Mouse (Mus musculus) urinary bladder, postnatal 14 days (tissue): ENCODE measurements around the gene Mfsd14a.
A peak's percentile ranks its signal among the peaks of the same experiment; 100 is the strongest.
"Not testable (repeated sequence)": the region's sequence is repeated elsewhere in the genome, so short reads cannot be mapped to it uniquely, and the experiment has no call there.

ENCODE experiments used
- DNase-seq: peaks from one replicate; pipeline ENCODE4 v3.0.0; 2021; ENCODE audit warnings: low spot score

The Mfsd14a gene

DNA sequence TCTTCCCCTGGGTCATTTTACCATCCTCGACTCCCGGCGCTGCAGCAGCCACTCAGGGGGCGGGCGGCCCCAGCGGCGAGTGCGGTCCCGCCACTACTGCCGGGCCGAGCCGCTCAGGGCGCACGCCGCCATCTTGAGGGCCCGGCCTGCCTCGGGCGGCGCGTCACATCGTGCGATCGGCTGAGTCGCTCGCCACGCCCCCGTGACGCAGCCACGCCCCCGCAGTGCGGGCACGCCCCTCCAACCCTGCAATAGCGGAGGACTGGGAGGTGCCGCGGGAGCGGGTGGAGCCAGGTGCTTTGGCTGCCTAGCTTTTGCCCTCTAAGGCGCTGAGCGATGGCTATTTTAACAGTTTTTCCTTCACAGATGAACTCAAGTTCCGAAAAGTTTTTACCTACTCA is at the start of gene Mfsd14a:
TSS of gene Mfsd14a (minus strand) at position 215 of the 401 bp plus-strand sequence.
- DNase-seq: peak; percentile 99

DNA sequence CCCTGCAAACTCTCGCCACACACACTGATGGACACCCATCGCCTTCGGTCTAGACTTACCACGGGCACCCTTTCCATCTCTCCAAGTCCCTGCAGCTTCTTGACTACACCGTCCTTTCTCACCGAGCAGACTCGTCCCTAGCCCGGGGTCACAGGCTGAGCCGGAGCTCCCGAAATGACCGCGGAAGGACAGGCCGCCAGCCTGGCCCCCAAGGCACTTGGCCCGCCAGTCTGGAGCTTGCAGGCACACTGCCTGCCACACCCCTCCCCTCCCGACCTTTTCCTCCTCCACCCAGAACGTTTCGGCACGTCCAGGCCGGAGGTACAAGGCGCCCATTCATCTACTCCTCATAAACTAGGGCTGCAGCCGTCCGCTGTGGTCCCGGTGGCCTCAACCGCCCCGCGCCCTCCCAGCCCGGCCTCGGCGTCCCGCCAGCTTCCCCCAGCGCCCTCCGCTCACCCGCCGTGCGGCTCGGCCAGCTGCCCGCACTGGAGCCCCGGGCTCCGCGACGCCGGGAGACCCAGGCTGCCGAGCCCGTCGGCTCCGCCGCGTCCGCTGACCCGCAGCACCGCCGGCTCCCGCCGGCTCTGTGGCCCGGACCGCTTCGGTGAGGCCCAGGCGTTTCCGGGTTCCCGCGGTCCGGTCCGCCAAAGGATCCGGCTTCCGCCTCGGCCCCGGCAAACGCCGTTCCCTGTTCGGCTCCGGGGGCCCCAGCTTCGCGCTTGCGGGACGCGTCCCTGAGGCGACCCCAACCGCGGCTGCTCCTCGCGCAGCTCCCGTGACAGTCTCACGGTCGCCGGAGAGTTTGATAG is 49.4 kb upstream of the Mfsd14a start:
- DNase-seq: peak; percentile 81

DNA sequence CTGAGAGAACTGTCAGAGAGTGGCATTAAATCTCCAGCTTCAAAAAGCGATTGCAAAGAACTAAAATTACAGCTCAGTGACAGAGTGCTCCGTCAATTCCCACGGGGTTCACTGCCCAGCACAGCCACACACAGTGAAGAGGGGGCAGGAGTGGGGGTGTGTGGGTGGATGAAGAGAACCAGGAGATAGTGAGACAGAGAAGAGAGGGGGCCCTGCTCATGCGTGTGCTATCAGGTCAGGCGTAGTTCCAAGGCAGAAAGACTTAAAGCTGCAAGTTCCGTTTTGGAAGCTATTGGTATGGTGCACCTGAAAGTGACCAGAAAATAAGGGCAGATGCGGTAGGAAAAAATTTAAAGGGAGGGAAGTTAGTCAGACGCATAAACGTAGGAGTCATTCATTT is 48.5 kb upstream of the Mfsd14a start:
- DNase-seq: no peak

DNA sequence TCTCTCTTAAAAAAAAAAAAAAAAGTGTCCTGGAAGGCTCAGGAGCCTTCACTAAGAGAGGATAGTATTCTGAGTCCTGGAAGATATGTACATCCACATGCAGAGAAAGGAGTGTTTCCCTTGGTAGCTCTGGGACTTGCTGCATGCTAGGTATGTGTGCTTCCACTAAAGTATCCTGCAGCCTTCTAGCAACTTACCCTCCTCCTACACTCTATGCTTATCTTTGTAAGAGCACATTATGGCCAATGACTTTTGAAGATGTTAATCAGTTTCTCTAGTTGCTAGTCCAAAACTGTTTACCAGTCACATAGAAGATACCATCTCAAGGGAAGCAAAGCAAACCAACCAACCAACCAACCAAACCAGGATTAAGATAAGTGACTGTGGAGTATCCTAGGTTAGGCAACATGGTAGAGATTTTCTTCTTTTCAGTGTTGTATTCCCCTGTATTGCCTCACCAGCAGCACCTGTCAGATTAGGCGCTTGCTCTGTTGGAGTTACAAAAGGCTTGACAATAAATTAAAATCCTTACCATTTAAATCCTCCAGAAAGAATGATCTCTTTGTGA is 43.2 kb upstream of the Mfsd14a start:
- no peak for DNase-seq

DNA sequence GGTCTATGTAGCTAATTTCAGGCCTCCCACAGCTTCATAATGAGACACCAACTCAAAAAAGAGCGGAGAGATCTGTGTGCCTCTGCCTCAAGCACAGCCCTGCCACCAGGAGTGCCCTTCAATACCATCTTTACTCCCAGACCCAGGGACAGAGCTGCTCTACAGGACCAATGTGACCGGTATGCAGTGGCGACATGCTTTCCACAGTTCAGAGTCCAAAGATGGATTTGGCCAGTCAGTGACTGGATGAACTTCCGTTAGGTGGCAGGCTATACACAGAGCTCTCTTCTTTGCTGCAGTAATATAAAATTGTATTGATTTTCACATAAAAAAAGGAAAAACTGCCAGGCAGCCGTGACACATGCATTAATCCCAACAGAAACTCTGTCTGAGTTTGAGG is 41.4 kb upstream of the Mfsd14a start:
- no peak for DNase-seq

DNA sequence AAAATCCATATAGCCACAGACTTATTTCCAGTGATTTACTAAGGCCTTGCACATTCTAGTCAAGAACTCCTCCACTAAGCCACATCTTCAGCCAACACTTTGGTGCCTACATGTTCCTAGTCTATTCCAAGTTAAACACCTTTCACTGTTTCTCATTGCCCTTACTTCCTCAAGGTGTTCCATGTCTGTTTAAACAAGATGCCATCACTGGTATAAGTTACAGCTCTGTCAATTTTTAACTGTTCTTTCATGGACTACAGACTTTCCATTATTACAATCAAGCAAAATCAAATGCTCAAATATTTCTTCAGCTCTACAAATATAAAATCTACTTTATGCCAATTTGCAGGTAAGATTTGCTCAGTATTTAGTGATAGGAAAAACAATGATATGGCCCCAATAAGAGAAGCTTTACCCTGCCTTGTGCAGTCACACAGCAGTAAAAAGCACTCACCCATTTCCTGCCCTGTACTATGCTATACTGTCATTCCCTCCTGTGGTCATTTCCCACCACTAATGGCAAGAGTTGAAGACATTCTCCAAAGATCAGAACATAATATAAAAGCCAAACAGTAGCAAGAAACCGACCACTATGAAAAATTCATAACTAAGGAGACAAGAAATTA is 40.3 kb upstream of the Mfsd14a start:
- no peak for DNase-seq

DNA sequence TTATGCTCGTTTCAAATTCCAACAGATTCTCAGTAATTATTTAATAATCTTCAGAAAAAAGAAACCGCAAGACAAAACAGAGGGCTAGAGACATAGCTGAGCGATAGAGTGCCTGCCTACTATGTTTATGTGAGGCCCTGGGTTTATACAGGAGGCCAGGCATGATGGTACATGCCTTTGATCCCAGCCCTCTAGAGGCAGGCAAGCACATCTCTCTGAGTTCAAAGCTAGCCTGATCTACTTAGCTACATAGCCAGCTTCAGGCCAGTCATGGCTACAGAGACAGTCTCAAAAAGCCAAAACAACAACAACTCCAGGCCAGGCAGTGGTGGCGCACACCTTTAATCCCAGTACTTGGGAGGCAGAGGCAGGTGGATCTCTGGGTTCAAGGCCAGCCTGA is 39.1 kb upstream of the Mfsd14a start:
- DNase-seq: no peak

DNA sequence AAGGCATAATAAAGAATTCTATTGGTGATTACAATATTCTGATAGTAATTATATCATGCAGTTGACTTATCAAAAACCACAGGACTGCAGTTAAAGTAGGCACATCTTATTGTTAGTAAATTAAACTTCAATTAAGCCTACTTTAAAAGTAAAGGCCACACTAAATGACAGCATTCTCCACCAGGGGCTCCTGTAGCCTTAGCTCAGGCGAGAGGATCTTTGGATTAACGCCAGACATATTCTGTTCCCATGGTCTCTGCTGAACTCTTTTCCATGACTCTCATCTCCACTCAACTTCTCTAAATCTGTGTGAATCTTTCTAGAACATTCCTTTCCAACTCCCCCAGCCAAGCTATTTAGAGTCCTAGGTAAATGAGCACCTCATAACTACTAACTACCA is 36.3 kb upstream of the Mfsd14a start:
- DNase-seq: no peak

DNA sequence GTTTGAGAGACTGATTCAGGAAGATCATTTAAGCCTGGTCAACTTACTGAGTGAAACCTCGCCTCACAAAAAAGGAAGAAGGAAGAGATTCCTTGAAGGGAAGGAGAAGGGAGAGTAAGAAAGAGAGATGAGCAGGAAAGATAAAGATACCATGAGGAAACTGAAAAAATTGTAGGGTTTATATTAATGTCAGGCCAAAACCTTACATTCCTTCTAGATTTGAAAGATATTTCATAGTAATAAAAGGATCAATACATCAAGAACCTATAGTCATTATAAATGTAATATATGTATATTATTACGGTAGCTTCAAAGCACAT is 33.1 kb upstream of the Mfsd14a start:
- no peak for DNase-seq

DNA sequence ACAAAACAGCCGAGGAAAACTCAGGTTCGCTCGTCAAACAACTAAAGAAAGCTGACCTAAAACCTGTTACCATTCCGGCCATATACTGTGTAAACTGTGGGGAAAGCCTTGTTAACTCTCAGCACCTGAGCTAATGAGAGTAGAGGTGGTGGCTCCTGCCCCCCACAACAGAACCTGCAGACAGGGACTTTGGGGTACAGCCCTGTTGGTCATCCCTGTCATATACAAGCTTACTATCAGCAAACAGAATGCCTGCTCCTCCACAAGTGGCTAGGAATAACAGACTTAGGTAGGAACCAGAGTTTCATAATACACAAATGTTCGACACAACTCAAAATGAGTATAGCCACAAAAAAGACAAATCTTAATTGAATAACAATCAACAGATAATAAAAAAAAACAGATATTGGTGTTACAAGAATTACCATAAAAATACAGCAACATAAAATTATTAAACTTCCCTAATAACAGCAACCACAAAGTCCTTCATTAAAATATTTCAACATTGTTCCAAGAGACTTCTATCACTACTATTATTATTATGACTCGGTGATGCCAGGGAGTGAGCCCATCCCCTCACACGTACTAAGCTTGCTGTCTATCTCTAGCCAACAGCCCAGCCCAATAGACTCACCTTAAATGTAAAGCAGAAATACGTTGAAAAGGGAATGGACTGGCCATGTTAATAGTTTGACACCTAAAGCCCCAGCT is 32.6 kb upstream of the Mfsd14a start:
- no peak for DNase-seq

DNA sequence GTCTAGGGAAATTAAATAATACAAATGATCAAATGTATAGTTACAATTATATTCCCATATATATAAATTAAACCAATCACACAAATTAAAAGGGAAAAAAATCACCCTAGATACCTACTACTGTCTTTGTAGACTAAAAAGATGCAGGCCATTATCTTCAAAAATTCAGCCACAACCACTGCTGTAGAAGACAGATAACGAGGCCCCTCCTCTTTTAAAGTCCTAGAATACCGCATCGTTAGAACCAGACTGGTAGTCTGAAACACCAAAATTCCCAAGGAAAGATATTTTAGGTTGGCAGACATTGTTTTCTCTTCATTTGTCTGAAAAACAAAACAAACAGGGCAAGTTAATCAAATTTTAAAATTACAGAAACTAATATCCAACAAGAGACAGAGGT is 31.8 kb upstream of the Mfsd14a start:
- no peak for DNase-seq

DNA sequence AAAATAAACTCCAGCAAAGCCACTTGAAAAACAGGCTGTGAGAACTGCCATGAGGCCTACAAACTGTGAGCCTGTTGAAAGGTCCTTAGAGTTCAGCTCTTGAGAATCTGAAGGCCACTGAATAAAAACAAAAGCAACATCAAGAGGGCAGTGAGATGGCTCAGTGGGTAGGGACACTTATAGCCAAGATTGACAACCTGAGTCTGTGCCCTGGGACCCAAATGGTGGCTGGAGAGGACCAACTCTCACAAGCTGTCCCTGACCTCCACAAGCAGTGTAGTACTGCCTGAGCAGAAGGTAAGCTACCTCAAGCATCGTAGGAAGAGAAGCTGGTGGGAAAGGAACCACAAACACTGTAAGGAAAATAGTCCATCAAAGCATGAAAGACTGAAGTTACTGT is 18.7 kb upstream of the Mfsd14a start, which contains the start of gene Gm43191:
TSS of gene Gm43191 (minus strand) at position 101 of the 400 bp plus-strand sequence.
- no peak for DNase-seq

DNA sequence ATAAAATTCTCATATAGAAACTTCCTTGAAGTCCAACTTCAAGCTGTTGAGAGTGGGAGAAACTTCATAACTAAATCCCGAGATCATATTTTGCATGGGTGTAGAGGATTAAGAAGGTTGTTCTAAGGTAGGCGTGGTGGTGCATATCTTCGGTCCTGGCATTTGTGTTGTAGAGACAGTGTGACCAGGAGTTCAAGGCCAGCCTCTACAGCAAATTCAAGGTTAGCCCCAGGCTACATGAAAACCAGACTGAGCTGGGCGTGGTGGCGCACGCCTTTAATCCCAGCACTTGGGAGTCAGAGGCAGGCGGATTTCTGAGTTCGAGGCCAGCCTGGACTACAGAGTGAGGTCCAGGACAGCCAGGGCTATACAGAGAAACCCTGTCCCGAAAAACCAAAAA is 1.8 kb upstream of the Mfsd14a start:
- not testable (repeated sequence) for DNase-seq

DNA sequence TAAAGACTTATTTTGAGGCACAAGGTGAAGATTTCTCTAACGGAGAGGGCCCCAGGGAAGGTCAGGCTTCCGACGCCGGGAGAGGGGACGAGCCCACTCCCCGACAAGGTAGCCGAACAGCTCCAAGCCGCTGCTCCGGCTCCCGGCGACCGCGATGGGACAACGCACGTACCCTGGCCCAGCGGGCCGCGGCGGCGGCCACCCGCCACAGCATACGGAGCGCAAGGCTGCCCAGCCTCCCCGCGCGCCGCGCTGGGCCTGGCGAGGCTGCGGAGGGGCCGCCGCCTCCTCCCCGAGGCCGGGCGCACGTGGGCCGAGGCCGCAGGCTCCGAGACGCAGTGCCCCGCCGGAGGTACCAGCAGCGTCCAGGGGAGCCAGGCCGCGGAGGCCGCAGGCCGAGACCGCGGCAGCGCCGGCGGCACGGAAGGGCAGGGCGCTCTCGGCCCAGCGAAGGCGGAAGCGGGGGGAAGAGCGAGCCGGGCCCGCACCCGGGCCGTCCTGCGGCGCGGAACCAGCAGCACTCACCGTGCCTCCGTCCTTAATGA is 535 bp downstream of the Mfsd14a start:
- no peak for DNase-seq

DNA sequence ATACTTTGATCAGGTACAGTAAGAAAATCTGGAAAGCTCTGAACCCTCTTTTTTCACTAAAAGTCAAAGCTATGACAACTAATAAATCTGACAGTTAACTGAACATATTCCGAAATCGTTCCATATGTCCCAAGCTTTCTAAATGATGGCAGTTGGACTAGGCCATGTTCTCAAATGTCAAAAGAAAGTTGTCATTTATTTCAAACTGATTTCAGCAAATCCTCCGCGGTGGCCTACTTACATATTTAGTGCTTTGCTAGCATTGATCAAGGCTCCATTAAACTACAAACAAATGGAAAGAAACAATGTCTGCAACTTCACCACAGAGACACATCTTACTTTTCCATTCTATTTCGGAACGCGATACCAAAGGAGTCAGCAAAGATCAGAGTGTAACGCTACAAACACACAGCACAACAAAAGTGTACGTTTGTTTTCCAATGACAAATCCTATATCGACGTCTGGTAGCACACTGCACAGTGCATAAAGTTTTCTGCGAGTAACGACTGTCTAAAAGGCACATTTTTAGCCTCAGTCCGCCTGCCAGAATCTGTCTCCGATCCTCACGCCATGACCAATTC is 1.1 kb downstream of the Mfsd14a start:
- no peak for DNase-seq

DNA sequence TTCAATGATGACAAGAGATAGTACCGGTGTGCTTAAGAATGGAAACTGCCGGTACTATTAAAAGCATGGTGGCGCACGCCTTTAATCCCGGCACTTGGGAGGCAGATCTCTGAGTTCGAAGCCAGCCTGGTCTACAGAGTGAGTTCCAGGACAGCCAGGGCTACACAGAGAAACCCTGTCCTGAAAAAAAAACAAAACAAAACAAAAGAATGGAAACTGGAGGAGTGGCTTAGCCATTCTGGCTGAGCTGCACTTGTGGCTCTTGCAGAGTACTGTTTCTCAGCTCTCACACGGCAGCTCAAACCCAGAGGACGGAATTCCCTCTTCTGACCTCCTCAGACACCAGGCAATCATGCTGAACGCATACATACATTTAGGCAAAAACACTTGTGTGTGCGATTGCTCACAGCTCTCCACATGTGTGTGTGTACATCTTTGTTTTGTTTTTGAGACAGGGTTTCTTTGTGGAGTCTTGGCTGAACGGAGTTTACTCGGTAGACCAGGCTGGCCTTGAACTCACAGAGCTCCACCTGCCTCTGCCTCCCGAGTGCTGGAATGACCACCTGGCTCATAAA is 2.5 kb downstream of the Mfsd14a start:
- DNase-seq: no peak

DNA sequence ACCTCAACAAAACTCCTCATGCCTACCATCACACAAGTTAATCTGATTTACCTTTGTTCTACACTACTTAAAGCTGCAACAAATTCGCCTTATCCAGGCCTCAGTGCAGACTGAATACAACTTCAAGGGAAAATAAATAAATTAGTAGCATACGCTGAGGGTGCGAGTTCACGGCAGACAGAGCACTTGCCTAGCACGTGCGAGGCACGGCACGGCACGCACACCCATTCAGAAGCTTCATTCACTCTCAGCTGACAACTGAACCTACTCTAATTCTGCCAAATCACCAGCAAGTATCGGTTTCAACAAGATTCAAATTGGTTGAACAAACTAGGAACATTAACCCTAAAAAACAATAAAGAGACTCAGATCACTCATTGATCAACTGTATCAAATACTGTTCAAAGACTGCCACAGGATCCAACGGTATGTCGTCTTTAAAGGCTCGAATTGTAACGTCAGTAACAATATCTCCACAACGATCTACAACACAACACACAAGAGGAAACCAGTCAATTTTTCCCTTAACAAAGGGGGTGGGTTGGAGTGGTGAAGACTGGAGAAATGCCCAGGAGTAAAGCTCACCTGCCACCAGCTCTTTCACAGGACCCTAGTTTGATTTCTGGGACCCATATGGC is 3.4 kb downstream of the Mfsd14a start:
- DNase-seq: no peak

DNA sequence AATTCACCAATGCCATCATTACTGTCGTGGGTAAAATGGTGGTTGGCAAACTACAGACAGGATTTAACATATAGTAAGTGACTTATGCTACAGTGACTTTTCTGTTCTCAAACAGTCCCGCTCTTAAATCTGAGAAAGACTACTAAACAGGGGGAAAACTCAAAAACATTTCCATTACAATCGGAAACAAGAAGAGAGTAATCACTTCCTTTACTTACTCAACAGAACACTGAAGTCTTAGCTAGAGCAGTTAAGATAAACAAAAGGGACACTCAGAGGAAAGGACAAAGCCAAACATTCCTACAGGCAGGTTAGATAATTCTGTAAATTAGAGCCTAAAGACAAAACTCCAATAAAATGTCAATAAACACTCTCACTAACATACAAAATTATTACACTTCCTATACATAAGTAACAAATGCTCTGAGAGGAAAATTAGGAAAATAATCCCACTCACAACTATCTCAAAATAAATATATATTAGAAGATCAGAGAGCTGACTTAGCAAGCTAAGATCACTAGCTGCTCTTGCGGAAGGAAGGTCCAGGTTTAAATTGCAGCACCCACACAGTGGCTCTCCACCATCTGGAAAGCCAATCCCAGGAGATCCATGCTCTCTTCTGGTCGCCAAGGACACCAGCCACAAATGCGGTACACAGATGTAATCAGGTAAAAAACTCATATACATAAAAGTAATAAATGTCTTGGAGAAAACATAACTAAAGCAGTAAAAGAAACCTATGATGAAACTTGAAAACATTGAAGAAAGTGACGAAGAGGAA is 6.1 kb downstream of the Mfsd14a start:
- no peak for DNase-seq

DNA sequence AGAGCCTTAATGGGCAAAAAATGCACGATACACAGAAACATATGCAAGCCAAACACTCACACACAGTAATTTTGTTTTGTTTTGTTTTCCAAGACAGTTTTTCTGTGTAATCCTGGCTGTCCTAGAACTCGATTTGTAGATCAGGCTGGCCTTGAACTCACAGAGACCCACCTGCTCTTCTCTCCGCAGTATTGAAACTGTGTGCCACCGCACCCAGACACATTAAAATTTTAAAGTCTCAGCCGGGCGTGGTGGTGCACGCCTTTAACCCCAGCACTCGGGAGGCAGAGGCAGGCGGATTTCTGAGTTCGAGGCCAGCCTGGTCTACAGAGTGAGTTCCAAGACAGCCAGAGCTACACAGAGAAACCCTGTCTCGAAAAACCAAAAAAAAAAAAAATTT is 8.4 kb downstream of the Mfsd14a start:
- DNase-seq: not testable (repeated sequence)

DNA sequence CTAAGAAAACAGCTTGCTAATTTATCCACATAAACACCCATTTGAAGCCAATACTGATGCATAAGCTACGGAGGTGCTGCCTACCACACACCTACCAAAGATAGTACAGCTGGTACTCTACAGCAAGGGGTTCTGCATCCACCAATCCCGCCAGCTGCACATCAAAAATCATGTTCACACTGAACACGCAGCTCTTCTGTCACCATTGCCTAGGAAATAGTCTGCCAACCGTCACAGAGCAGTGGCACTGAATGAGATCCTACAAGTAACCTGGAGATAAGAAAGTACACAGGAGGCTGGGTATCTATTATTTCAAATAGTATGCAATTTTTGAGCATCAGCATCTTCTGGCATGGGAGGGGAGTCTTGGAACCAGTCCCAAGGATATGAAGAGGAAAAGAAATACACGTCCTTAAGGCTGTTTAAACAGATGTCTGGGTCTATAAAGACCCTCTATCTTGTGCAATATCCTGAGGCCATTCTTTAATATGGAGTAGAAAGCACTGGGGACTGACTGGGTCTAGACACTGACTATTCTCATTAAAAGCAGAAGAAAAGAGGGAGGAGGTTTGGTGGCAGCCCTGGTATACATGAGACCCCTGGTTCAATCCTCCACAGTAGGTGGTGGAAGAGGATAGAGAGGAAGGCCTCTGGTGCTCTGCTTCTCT is 9.1 kb downstream of the Mfsd14a start:
- DNase-seq: no peak
